Mouse (Mus musculus): ENCODE data around the gene Sinhcaf. TPM values are rescaled to one million over a fixed set of nuclear protein-coding genes. Genes with fewer than 3 reads are reported as not detected.
"Not testable (repeated sequence)": the region's sequence is repeated elsewhere in the genome, so short reads cannot be mapped to it uniquely, and the experiment has no call there.

Sinhcaf gene
- polyA plus RNA-seq, 1 experiment from 2014 or later, result 23.0 TPM

GRCm38 (mm10) chr6:148940383-148940782 lies 5.9 kb downstream of the Sinhcaf start:
- H3K9ac ChIP-seq (ENCODE audit: low read depth, low read length); H3K4me3 ChIP-seq (ENCODE audit: low read depth, low read length); ATAC-seq; H3K9me3 ChIP-seq (ENCODE audit: control insufficient read depth); H3K36me3 ChIP-seq (ENCODE audit: control insufficient read depth, insufficient read depth); H3K4me1 ChIP-seq (replicated peaks; ENCODE audit: control insufficient read depth, insufficient read depth, low read length); H3K4me2 ChIP-seq (replicated peaks; ENCODE audit: low read depth); H3K27me3 ChIP-seq (replicated peaks; ENCODE audit: control insufficient read depth, insufficient read depth, low read length); H3K27ac ChIP-seq (ENCODE audit: low read depth, low read length): not testable (repeated sequence)
- 60% methylated on average over 2 of the region's 3 CpGs for WGBS
- peak; percentile 44 for TF ChIP-seq CTCF (IDR thresholded peaks at IDR 0.05; ENCODE audit: low read depth)

GRCm38 (mm10) chr6:148937693-148938092 lies 8.6 kb downstream of the Sinhcaf start:
- Histone ChIP-seq H3K27me3 (replicated peaks; ENCODE audit: control insufficient read depth, insufficient read depth, low read length) (no peaks in the 10 kb centered on the region), H3K36me3 (ENCODE audit: control insufficient read depth, insufficient read depth) (0 out of 2 replicates have a peak, but pooled peaks cover 6% of the 10 kb centered on the region), H3K4me1 (replicated peaks; ENCODE audit: control insufficient read depth, insufficient read depth, low read length) (0 out of 2 replicates have a peak, but pooled peaks cover 9% of the 10 kb centered on the region), H3K4me2 (replicated peaks; ENCODE audit: low read depth) (no peak overlapping the region), H3K9ac (ENCODE audit: low read depth, low read length) (no peak overlapping the region), H3K27ac (ENCODE audit: low read depth, low read length) (no peak overlapping the region), H3K4me3 (ENCODE audit: low read depth, low read length) (no peak overlapping the region), H3K9me3 (ENCODE audit: control insufficient read depth) (no peaks in the 10 kb centered on the region)
- 15% methylated on average over 1 of the region's 1 CpGs for WGBS
- no peak for ATAC-seq
- TF ChIP-seq CTCF (IDR thresholded peaks at IDR 0.05; ENCODE audit: low read depth), result no peak

- peak; percentile 43 for ATAC-seq
- H3K4me1 ChIP-seq (replicated peaks; ENCODE audit: control insufficient read depth, insufficient read depth, low read length), result 0 out of 2 replicates have a peak, but pooled peaks cover 6% of the 10 kb centered on the region
- TF ChIP-seq CTCF (IDR thresholded peaks at IDR 0.05; ENCODE audit: low read depth), result no peak
- no peak overlapping the region for H3K9ac ChIP-seq (ENCODE audit: low read depth, low read length)
- no peak overlapping the region for H3K4me3 ChIP-seq (ENCODE audit: low read depth, low read length)
- peak overlapping the region; percentile 18 for H3K4me2 ChIP-seq (replicated peaks; ENCODE audit: low read depth)
- peak overlapping the region; percentile 35; the same call in 1 of the 2 replicates for H3K27ac ChIP-seq (ENCODE audit: low read depth, low read length)
- H3K36me3 ChIP-seq (ENCODE audit: control insufficient read depth, insufficient read depth), result peaks cover 22% of the 10 kb centered on the region; the same call in 1 of the 2 replicates
- no peaks in the 10 kb centered on the region for H3K9me3 ChIP-seq (ENCODE audit: control insufficient read depth)
- WGBS, result 38% methylated on average over 3 of the region's 3 CpGs
- no peaks in the 10 kb centered on the region for H3K27me3 ChIP-seq (replicated peaks; ENCODE audit: control insufficient read depth, insufficient read depth, low read length)
Observed at GRCm38 (mm10) chr6:148934961-148935590, 11.2 kb downstream of the Sinhcaf start.

- H3K4me1 ChIP-seq (replicated peaks; ENCODE audit: control insufficient read depth, insufficient read depth, low read length), result 0 out of 2 replicates have a peak, but pooled peaks cover 3% of the 10 kb centered on the region
- 75% methylated on average over 6 of the region's 6 CpGs for WGBS
- no peak overlapping the region for H3K4me2 ChIP-seq (replicated peaks; ENCODE audit: low read depth)
- H3K4me3 ChIP-seq (ENCODE audit: low read depth, low read length), result no peak overlapping the region
- ATAC-seq, result no peak
- H3K9ac ChIP-seq (ENCODE audit: low read depth, low read length), result no peak overlapping the region
- no peaks in the 10 kb centered on the region for H3K27me3 ChIP-seq (replicated peaks; ENCODE audit: control insufficient read depth, insufficient read depth, low read length)
- H3K36me3 ChIP-seq (ENCODE audit: control insufficient read depth, insufficient read depth), result peaks cover 41% of the 10 kb centered on the region
- H3K27ac ChIP-seq (ENCODE audit: low read depth, low read length), result no peak overlapping the region
- TF ChIP-seq CTCF (IDR thresholded peaks at IDR 0.05; ENCODE audit: low read depth), result peak; percentile 54
- no peaks in the 10 kb centered on the region for H3K9me3 ChIP-seq (ENCODE audit: control insufficient read depth)
Observed at GRCm38 (mm10) chr6:148931281-148931680, 15.0 kb downstream of the Sinhcaf start.

- TF ChIP-seq CTCF (IDR thresholded peaks at IDR 0.05; ENCODE audit: low read depth), result no peak
- Histone ChIP-seq H3K36me3 (ENCODE audit: control insufficient read depth, insufficient read depth) (peaks cover 24% of the 10 kb centered on the region), H3K27ac (ENCODE audit: low read depth, low read length) (no peak overlapping the region), H3K4me2 (replicated peaks; ENCODE audit: low read depth) (no peak overlapping the region), H3K4me3 (ENCODE audit: low read depth, low read length) (no peak overlapping the region), H3K27me3 (replicated peaks; ENCODE audit: control insufficient read depth, insufficient read depth, low read length) (no peaks in the 10 kb centered on the region), H3K4me1 (replicated peaks; ENCODE audit: control insufficient read depth, insufficient read depth, low read length) (no peaks in the 10 kb centered on the region), H3K9me3 (ENCODE audit: control insufficient read depth) (no peaks in the 10 kb centered on the region), H3K9ac (ENCODE audit: low read depth, low read length) (no peak overlapping the region)
- no peak for ATAC-seq
Observed at GRCm38 (mm10) chr6:148918841-148919398, 27.3 kb downstream of the Sinhcaf start.

- Histone ChIP-seq H3K4me2 (replicated peaks; ENCODE audit: low read depth) (no peak overlapping the region), H3K36me3 (ENCODE audit: control insufficient read depth, insufficient read depth) (peaks cover 13% of the 10 kb centered on the region; the same call in 1 of the 2 replicates), H3K4me1 (replicated peaks; ENCODE audit: control insufficient read depth, insufficient read depth, low read length) (no peaks in the 10 kb centered on the region), H3K27me3 (replicated peaks; ENCODE audit: control insufficient read depth, insufficient read depth, low read length) (no peaks in the 10 kb centered on the region), H3K9ac (ENCODE audit: low read depth, low read length) (no peak overlapping the region), H3K4me3 (ENCODE audit: low read depth, low read length) (no peak overlapping the region), H3K27ac (ENCODE audit: low read depth, low read length) (no peak overlapping the region), H3K9me3 (ENCODE audit: control insufficient read depth) (no peaks in the 10 kb centered on the region)
- 52% methylated on average over 1 of the region's 1 CpGs for WGBS
- no peak for TF ChIP-seq CTCF (IDR thresholded peaks at IDR 0.05; ENCODE audit: low read depth)
- ATAC-seq, result no peak
Observed at GRCm38 (mm10) chr6:148917672-148918071, 28.6 kb downstream of the Sinhcaf start.

Measured in intestine, postnatal 0 days (tissue).